Mouse (Mus musculus): ENCODE measurements around the gene Mansc1. TPM values are rescaled to one million over a fixed set of nuclear protein-coding genes. Genes with fewer than 3 reads are reported as not detected.

The Mansc1 gene
- total and polyA plus RNA-seq, 3 experiments: not detected

GRCm38 (mm10) chr6:134597651-134598229, 34.5 kb downstream of the Mansc1 start:
- Histone ChIP-seq H3K4me3 (ENCODE audit: low read depth, low read length) (no peak overlapping the region), H3K9me3 (replicated peaks) (no peaks in the 10 kb centered on the region), H3K27me3 (ENCODE audit: insufficient read depth, low read length) (peaks cover 47% of the 10 kb centered on the region), H3K4me1 (ENCODE audit: insufficient read depth, low read depth, low read length) (peaks cover 2% of the 10 kb centered on the region), H3K36me3 (replicated peaks) (no peaks in the 10 kb centered on the region)
- ATAC-seq (ENCODE audit: extremely low read depth, insufficient number of reproducible peaks, low FRiP score, poor library complexity, severe bottlenecking) (no peak), DNase-seq (ENCODE audit: low spot score) (no peak)
- no peak for TF ChIP-seq GATA2 (IDR thresholded peaks at IDR 0.05; ENCODE audit: borderline replicate concordance, low read depth, low read length)
- no peak for TF ChIP-seq CTCF (IDR thresholded peaks at IDR 0.05; ENCODE audit: low read depth, low read length)
- TF ChIP-seq GATA1 (IDR thresholded peaks at IDR 0.05; ENCODE audit: borderline replicate concordance, low read length): no peak
- no peak for TF ChIP-seq POLR2AphosphoS5 (IDR thresholded peaks at IDR 0.05; ENCODE audit: insufficient replicate concordance, low read depth, low read length)
- no peak for TF ChIP-seq TAL1 (conservative IDR thresholded peaks at IDR 0.05; ENCODE audit: low read depth, low read length)

GRCm38 (mm10) chr6:134594569-134595442, 37.5 kb downstream of the Mansc1 start:
- Histone ChIP-seq H3K27me3 (ENCODE audit: insufficient read depth, low read length) (peaks cover 48% of the 10 kb centered on the region), H3K9me3 (replicated peaks) (no peaks in the 10 kb centered on the region), H3K4me3 (ENCODE audit: low read depth, low read length) (no peak overlapping the region), H3K36me3 (replicated peaks) (no peaks in the 10 kb centered on the region), H3K4me1 (ENCODE audit: insufficient read depth, low read depth, low read length) (peaks cover 8% of the 10 kb centered on the region)
- TF ChIP-seq TAL1 (conservative IDR thresholded peaks at IDR 0.05; ENCODE audit: low read depth, low read length) (no peak), POLR2AphosphoS5 (IDR thresholded peaks at IDR 0.05; ENCODE audit: insufficient replicate concordance, low read depth, low read length) (no peak), CTCF (IDR thresholded peaks at IDR 0.05; ENCODE audit: low read depth, low read length) (no peak), GATA1 (IDR thresholded peaks at IDR 0.05; ENCODE audit: borderline replicate concordance, low read length) (no peak), GATA2 (IDR thresholded peaks at IDR 0.05; ENCODE audit: borderline replicate concordance, low read depth, low read length) (no peak)
- DNase-seq (ENCODE audit: low spot score): no peak
- no peak for ATAC-seq (ENCODE audit: extremely low read depth, insufficient number of reproducible peaks, low FRiP score, poor library complexity, severe bottlenecking)

- peaks cover 57% of the 10 kb centered on the region for H3K27me3 ChIP-seq (ENCODE audit: insufficient read depth, low read length)
- ATAC-seq (ENCODE audit: extremely low read depth, insufficient number of reproducible peaks, low FRiP score, poor library complexity, severe bottlenecking): no peak
- H3K36me3 ChIP-seq (replicated peaks): no peaks in the 10 kb centered on the region
- no peak for DNase-seq (ENCODE audit: low spot score)
- H3K9me3 ChIP-seq (replicated peaks): no peaks in the 10 kb centered on the region
- peaks cover 8% of the 10 kb centered on the region for H3K4me1 ChIP-seq (ENCODE audit: insufficient read depth, low read depth, low read length)
- H3K4me3 ChIP-seq (ENCODE audit: low read depth, low read length): no peak overlapping the region
- TF ChIP-seq TAL1 (conservative IDR thresholded peaks at IDR 0.05; ENCODE audit: low read depth, low read length): no peak
- no peak for TF ChIP-seq CTCF (IDR thresholded peaks at IDR 0.05; ENCODE audit: low read depth, low read length)
- no peak for TF ChIP-seq POLR2AphosphoS5 (IDR thresholded peaks at IDR 0.05; ENCODE audit: insufficient replicate concordance, low read depth, low read length)
- TF ChIP-seq GATA1 (IDR thresholded peaks at IDR 0.05; ENCODE audit: borderline replicate concordance, low read length): no peak
- TF ChIP-seq GATA2 (IDR thresholded peaks at IDR 0.05; ENCODE audit: borderline replicate concordance, low read depth, low read length): no peak
Observed at GRCm38 (mm10) chr6:134591614-134592013, 40.7 kb downstream of the Mansc1 start.

DNA sequence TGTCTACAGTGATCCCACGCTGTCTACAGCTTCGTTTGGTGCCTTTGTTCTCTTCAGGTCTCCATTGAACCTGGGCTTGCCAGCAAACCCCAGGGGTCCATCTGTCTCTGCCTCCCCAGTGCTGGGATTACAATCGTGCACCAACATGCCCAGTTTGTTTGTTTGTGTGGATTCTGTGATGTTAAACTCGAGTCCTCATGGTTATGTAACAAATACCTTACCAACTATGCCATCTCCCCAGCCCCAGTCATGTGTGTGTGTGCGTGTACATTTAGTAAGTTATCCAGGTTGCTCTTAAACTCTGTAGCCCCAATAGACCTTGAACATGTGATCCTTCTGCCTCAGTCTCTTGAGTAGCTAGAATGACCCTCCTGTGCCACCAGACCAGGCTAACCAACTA, 46.0 kb downstream of the Mansc1 start:
- DNase-seq (ENCODE audit: low spot score): no peak
- no peak for ATAC-seq (ENCODE audit: extremely low read depth, insufficient number of reproducible peaks, low FRiP score, poor library complexity, severe bottlenecking)
- H3K27me3 ChIP-seq (ENCODE audit: insufficient read depth, low read length): peaks cover 57% of the 10 kb centered on the region
- H3K9me3 ChIP-seq (replicated peaks): no peaks in the 10 kb centered on the region
- no peaks in the 10 kb centered on the region for H3K36me3 ChIP-seq (replicated peaks)
- H3K4me3 ChIP-seq (ENCODE audit: low read depth, low read length): no peak overlapping the region
- TF ChIP-seq TAL1 (conservative IDR thresholded peaks at IDR 0.05; ENCODE audit: low read depth, low read length) (no peak), GATA2 (IDR thresholded peaks at IDR 0.05; ENCODE audit: borderline replicate concordance, low read depth, low read length) (no peak), GATA1 (IDR thresholded peaks at IDR 0.05; ENCODE audit: borderline replicate concordance, low read length) (no peak), POLR2AphosphoS5 (IDR thresholded peaks at IDR 0.05; ENCODE audit: insufficient replicate concordance, low read depth, low read length) (no peak), CTCF (IDR thresholded peaks at IDR 0.05; ENCODE audit: low read depth, low read length) (no peak)
- H3K4me1 ChIP-seq (ENCODE audit: insufficient read depth, low read depth, low read length): no peaks in the 10 kb centered on the region

- DNase-seq (ENCODE audit: low spot score): no peak
- no peaks in the 10 kb centered on the region for H3K4me1 ChIP-seq (ENCODE audit: insufficient read depth, low read depth, low read length)
- no peak for ATAC-seq (ENCODE audit: extremely low read depth, insufficient number of reproducible peaks, low FRiP score, poor library complexity, severe bottlenecking)
- H3K27me3 ChIP-seq (ENCODE audit: insufficient read depth, low read length): peaks cover 56% of the 10 kb centered on the region
- H3K36me3 ChIP-seq (replicated peaks): no peaks in the 10 kb centered on the region
- no peak for TF ChIP-seq CTCF (IDR thresholded peaks at IDR 0.05; ENCODE audit: low read depth, low read length)
- no peak for TF ChIP-seq GATA1 (IDR thresholded peaks at IDR 0.05; ENCODE audit: borderline replicate concordance, low read length)
- TF ChIP-seq POLR2AphosphoS5 (IDR thresholded peaks at IDR 0.05; ENCODE audit: insufficient replicate concordance, low read depth, low read length): no peak
- TF ChIP-seq TAL1 (conservative IDR thresholded peaks at IDR 0.05; ENCODE audit: low read depth, low read length): no peak
- no peak for TF ChIP-seq GATA2 (IDR thresholded peaks at IDR 0.05; ENCODE audit: borderline replicate concordance, low read depth, low read length)
- H3K9me3 ChIP-seq (replicated peaks): no peaks in the 10 kb centered on the region
- no peak overlapping the region for H3K4me3 ChIP-seq (ENCODE audit: low read depth, low read length)
Observed at GRCm38 (mm10) chr6:134584616-134585015, 47.7 kb downstream of the Mansc1 start.

- no peaks in the 10 kb centered on the region for H3K36me3 ChIP-seq (replicated peaks)
- ATAC-seq (ENCODE audit: extremely low read depth, insufficient number of reproducible peaks, low FRiP score, poor library complexity, severe bottlenecking) (no peak), DNase-seq (ENCODE audit: low spot score) (no peak)
- H3K4me1 ChIP-seq (ENCODE audit: insufficient read depth, low read depth, low read length): peaks cover 5% of the 10 kb centered on the region; the same call in 1 of the 2 replicates
- no peaks in the 10 kb centered on the region for H3K9me3 ChIP-seq (replicated peaks)
- TF ChIP-seq CTCF (IDR thresholded peaks at IDR 0.05; ENCODE audit: low read depth, low read length): no peak
- no peak for TF ChIP-seq GATA1 (IDR thresholded peaks at IDR 0.05; ENCODE audit: borderline replicate concordance, low read length)
- peaks cover 45% of the 10 kb centered on the region for H3K27me3 ChIP-seq (ENCODE audit: insufficient read depth, low read length)
- H3K4me3 ChIP-seq (ENCODE audit: low read depth, low read length): no peak overlapping the region
Observed at GRCm38 (mm10) chr6:134582110-134582509, 50.2 kb downstream of the Mansc1 start.
